Mouse (Mus musculus) urinary bladder, postnatal 25 days (tissue): ENCODE measurements around the gene Olfr1234.

Source experiments
- DNase-seq: peaks from one replicate; pipeline ENCODE4 v3.0.0; 2022; ENCODE audit warnings: low spot score

The Olfr1234 gene

GRCm38 (mm10) chr2:89364765-89365164 lies at the start of gene Olfr1234:
Olfr1234 (minus strand) TSS chr2:89364865.
- no peak for DNase-seq

GRCm38 (mm10) chr2:89409576-89409975 lies 44.9 kb upstream of the Olfr1234 start, which contains the start of gene Olfr1238:
Olfr1238 (minus strand) TSS chr2:89409676.
- DNase-seq = no peak

GRCm38 (mm10) chr2:89400882-89401281 lies 36.2 kb upstream of the Olfr1234 start:
- DNase-seq = no peak

GRCm38 (mm10) chr2:89342298-89342697 lies 22.4 kb downstream of the Olfr1234 start, which contains the start of gene Olfr1233:
Olfr1233 (minus strand) TSS chr2:89342398.
- no peak for DNase-seq

GRCm38 (mm10) chr2:89329575-89329974 lies 35.1 kb downstream of the Olfr1234 start, which contains the start of gene Olfr1232:
Olfr1232 (minus strand) TSS chr2:89329675.
- no peak for DNase-seq
